Mouse (Mus musculus) kidney, embryonic 15.5 days (tissue): ENCODE results near the gene Vamp8. TPM values are rescaled to one million over a fixed set of nuclear protein-coding genes. Genes with fewer than 3 reads are reported as not detected.

Experiments used
- ATAC-seq: fragments of 200-750 bp; cut with Nextera tagmentation; replicated peaks from 2 replicates; pipeline ENCODE4 v1.8.0; 2017; ENCODE audit warnings: moderate TSS enrichment; ENCODE audit not compliant: low FRiP score
- H3K27ac ChIP-seq: fragments of 300-500 bp; sonication (generic); 2 replicates; pipeline ENCODE4 v1.5.1; 2015; ENCODE audit warnings: mild to moderate bottlenecking, inconsistent platforms
- H3K27me3 ChIP-seq: fragments of 300-500 bp; sonication (generic); 2 replicates; pipeline ENCODE4 v1.6.1; 2015; ENCODE audit warnings: inconsistent platforms
- H3K36me3 ChIP-seq: fragments of 300-500 bp; sonication (generic); 2 replicates; pipeline ENCODE4 v1.6.1; 2015; ENCODE audit warnings: inconsistent platforms
- H3K4me1 ChIP-seq: fragments of 300-500 bp; sonication (generic); 2 replicates; pipeline ENCODE4 v1.6.1; 2015; ENCODE audit warnings: inconsistent platforms
- H3K4me2 ChIP-seq: fragments of 300-500 bp; sonication (generic); 2 replicates; pipeline ENCODE4 v1.6.1; 2015; ENCODE audit warnings: moderate library complexity, mild to moderate bottlenecking, inconsistent platforms
- H3K4me3 ChIP-seq: fragments of 300-500 bp; sonication (generic); replicated peaks from 2 replicates; pipeline ENCODE4 v1.5.1; 2015; ENCODE audit warnings: mild to moderate bottlenecking, inconsistent platforms
- H3K9ac ChIP-seq: fragments of 300-500 bp; sonication (generic); 2 replicates; pipeline ENCODE4 v1.6.1; 2015; ENCODE audit warnings: mild to moderate bottlenecking, inconsistent platforms
- H3K9me3 ChIP-seq: fragments of 300-500 bp; sonication (generic); replicated peaks from 2 replicates; pipeline ENCODE4 v1.6.1; 2016; ENCODE audit warnings: inconsistent platforms
- whole genome bisulfite sequencing: fragments of 180-500 bp; shearing (Covaris S2); methylation state at CpG from one replicate; pipeline ENCODE4 v1.1.7; 2015; ENCODE audit warnings: mixed read lengths; 5-methylcytosine and 5-hydroxymethylcytosine counted together
- polyA plus RNA-seq: library from polyadenylated mRNA; unstranded; fragments of >200 nt; fragmentation: Nextera tagmentation; extraction: Ambion mirVana; gene quantifications from 2 replicates; pipeline ENCODE4 v1.2.1, GENCODE M21; 2015

The Vamp8 gene
- polyA plus RNA-seq, 1 experiment from 2014 or later, result 146 TPM

DNA sequence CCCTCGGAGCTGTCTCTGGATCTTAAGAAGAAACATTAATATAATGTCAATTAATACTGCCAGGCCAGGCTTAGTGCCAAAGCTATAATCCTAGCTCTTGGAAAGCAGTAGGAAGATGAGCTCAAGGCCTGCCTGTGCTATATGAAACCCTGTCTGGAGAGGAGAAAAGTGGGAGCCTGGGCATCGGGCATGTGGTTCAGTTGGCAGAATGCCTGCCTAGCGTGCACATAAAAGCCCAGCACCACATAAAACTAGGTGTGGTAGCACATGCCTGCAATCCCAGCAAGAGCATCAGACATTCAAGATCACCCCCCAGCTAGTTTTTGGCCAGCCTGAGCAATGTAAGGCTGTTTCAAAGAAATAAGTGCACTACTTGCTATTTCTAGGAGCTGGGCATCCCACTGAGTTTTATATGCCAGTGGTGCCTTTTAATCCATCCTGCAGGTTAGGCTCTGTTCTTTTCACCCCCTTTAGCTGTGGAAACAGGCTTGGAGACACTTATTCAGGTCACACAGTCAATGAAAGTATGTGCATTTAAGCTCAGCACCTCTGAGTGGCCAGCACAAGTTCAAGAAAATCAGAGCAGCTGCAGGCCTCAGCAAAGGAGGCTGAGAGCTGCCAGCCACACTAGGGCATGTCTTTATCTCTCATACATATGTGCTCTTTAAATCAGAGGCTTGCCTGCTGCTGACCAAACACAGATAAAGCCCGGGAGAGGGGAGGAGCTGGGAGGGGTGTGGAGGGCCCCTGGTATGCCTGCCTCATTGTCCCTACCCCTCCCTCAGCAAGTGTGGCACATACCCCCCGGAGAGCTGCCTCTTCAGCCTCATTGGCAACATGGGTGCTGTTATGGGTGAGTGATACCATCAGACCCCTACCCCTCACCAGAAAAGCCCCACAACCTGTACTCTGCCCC lies 33.1 kb downstream of the Vamp8 start:
- H3K27ac ChIP-seq, result no peak overlapping the region
- no peak overlapping the region for H3K4me2 ChIP-seq
- no peak for ATAC-seq
- H3K27me3 ChIP-seq, result no peaks in the 10 kb centered on the region
- H3K4me1 ChIP-seq, result peaks cover 37% of the 10 kb centered on the region
- H3K4me3 ChIP-seq, result no peak overlapping the region
- H3K9me3 ChIP-seq, result no peaks in the 10 kb centered on the region
- peaks cover 37% of the 10 kb centered on the region for H3K36me3 ChIP-seq
- H3K9ac ChIP-seq, result no peak overlapping the region
- WGBS, result 71% methylated on average over 5 of the region's 5 CpGs

DNA sequence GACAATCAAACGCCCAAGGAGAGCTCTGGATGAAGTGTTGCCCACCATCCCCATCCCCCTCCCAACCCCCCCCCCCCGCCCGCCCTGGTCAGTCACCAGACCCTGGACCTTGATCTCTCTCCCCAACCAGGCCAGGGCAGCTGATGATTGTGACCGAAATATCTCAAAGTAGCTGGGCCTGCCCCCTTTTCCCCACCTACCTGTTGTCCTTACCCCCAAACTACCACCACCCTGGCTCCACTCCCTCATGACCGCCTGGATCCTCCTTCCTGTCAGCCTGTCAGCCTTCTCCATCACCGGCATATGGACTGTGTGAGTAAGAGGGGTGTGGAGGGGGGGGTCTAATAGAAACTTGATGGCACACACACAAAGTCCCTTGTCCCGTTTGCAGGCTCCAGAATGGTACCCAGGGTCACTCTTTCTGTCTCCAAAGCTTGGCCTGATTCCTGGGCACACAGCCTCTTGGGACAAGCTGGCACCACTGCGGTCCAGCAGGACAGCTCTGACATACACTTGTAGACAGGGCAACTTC lies 34.4 kb downstream of the Vamp8 start:
- Histone ChIP-seq H3K4me2 (peak overlapping the region; percentile 91), H3K36me3 (peaks cover 41% of the 10 kb centered on the region), H3K27ac (no peak overlapping the region), H3K9ac (peak overlapping the region; percentile 59), H3K27me3 (no peaks in the 10 kb centered on the region), H3K4me3 (peak overlapping the region; percentile 61), H3K9me3 (no peaks in the 10 kb centered on the region), H3K4me1 (peaks cover 30% of the 10 kb centered on the region)
- ATAC-seq, result peak; percentile 13
- 32% methylated on average over 8 of the region's 8 CpGs for WGBS

DNA sequence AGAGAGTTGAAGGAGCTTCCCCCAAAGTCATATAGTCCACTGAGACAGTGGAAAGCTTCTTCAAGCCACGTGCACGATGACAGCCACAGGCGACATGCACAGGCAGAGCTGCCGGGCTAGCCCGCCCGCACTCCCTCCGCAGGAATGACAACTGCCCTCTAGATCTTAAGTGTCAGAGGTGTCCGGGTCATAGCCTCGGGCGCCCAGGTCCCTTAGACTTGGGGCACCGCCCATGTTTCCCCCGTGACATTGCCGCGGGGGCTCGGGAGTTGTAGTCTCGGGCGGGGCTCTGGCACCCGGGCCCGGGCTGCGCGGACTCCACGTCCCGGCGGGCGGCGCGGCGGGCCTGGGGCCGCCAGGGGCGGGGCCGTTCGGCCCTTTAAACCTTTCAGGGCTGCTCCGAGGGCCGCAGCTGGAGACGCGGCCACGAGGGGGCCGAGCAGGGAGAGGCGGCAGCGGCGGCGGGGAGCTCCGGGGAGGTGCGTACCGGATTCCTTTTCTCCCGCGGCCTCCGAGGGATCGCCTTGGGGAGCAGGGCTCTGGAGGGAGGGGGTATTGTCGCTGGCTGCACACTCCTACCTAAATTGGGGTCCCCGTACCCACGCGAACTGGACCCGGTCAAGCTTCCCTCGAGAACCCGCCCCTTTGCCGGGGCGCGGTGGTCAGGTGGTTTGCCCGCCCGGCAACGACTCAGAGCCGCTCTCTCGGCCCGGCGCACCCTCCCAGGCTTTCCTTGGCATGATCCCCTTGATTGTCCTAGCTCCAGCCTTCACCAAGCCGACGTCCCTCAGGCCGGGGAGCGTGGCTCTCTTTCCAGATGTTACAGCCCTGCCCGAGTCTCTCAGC lies 35.2 kb downstream of the Vamp8 start, which contains the start of gene Tmem150a:
Gene Tmem150a (plus strand): TSS at position 382 of the 846 bp plus-strand sequence.
- WGBS, result under 1% methylated on average over 67 of the region's 71 CpGs
- ATAC-seq, result peak; percentile 93
- H3K9ac ChIP-seq, result peak within 1 kb of the TSS; percentile 59
- peak within 1 kb of the TSS; percentile 91 for H3K4me2 ChIP-seq
- peaks cover 44% of the 10 kb centered on the region for H3K36me3 ChIP-seq
- H3K27ac ChIP-seq, result peak within 1 kb of the TSS; percentile 24
- H3K4me1 ChIP-seq, result peaks cover 22% of the 10 kb centered on the region
- no peaks in the 10 kb centered on the region for H3K9me3 ChIP-seq
- H3K4me3 ChIP-seq, result peak within 1 kb of the TSS; percentile 61
- H3K27me3 ChIP-seq, result no peaks in the 10 kb centered on the region

DNA sequence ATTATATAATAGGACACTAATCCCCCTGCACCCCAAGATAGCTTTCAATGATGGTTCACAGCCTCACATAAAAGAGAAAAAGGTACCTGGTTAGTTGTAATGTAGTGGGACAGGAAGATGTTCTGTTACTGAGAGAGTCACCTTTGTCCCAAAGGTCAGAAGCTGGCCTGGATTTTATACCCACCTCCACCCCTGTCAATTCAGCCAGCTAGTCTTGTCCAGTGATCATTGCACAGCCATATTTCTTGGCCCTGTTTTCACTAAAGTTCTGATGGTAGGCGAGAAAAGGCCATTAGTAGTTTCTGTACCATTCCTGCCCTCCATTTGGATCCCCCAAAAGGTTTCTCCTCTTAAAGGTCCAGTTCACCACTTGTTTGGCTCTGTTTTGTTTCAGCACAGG lies 36.5 kb downstream of the Vamp8 start:
- H3K27me3 ChIP-seq, result no peaks in the 10 kb centered on the region
- no peak overlapping the region for H3K4me2 ChIP-seq
- H3K4me1 ChIP-seq, result peaks cover 21% of the 10 kb centered on the region
- no peak for ATAC-seq
- WGBS, result 53% methylated on average over 1 of the region's 1 CpGs
- H3K27ac ChIP-seq, result 0 out of 2 replicates have a peak overlapping the region, but pooled peaks have one; percentile 24
- no peak overlapping the region for H3K9ac ChIP-seq
- peaks cover 44% of the 10 kb centered on the region for H3K36me3 ChIP-seq
- H3K9me3 ChIP-seq, result no peaks in the 10 kb centered on the region
- H3K4me3 ChIP-seq, result 0 out of 2 replicates have a peak overlapping the region, but pooled peaks have one; percentile 61

DNA sequence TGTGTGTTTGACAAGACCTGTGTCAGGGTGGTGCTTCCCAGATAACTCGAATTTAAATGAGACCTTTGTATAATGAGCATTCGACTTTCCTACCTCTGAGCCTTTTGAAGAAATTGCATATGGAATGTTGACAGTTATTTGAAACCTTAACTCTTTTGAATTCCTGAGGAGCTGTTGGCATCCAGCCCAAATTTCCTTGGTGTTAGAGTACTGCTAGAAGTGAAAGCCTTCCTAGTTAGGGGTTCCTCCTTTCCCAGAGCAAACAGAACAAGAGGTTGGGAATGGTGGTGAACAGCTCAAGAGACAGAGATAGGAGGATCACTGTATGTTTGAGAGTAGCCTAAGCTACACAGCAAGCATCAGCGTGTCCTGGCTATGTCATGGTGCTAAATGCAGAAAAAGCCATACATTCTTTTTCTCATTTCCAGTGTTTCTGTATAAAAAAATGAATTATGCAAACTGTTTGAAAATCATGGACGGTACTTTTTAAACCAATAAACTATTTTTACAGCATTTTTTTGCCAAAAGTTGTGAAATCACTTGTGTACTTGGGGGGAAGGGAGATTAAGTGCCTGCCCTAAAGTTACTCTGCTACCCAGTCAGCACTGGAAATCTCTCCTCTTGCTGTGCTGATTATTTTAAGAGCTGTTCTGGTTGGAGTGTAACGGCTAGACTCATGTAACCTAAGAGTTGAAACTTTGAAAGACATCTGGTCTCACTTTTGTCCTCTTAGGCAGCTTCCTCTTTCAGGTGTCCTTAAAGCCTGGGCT lies 37.7 kb downstream of the Vamp8 start:
- no peaks in the 10 kb centered on the region for H3K27me3 ChIP-seq
- no peak overlapping the region for H3K27ac ChIP-seq
- H3K4me1 ChIP-seq, result peaks cover 33% of the 10 kb centered on the region
- H3K4me3 ChIP-seq, result no peak overlapping the region
- no peak for ATAC-seq
- H3K9me3 ChIP-seq, result no peaks in the 10 kb centered on the region
- peaks cover 41% of the 10 kb centered on the region for H3K36me3 ChIP-seq
- no peak overlapping the region for H3K9ac ChIP-seq
- H3K4me2 ChIP-seq, result no peak overlapping the region
- WGBS, result 76% methylated on average over 5 of the region's 5 CpGs

DNA sequence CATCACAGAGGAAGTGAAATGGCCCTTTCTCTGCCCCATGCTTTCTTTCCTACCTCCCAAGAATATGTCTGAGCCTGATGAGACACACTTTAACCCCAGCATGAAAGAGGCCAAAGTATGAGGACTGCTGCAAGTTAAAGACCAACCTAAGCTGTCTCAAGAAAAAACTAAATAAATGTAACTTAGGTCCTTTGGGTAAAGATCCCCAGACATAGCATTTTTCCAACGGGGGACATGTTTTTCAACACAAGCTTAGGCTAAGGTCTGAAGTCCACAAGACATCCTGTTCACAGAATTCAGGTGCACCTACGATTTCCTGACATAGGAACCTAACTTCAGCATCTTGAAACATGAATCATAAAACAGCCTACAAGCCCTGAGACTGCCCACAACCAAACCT lies 40.3 kb downstream of the Vamp8 start:
- Histone ChIP-seq H3K4me2 (no peak overlapping the region), H3K4me1 (peaks cover 36% of the 10 kb centered on the region), H3K36me3 (peaks cover 33% of the 10 kb centered on the region), H3K9me3 (no peaks in the 10 kb centered on the region), H3K4me3 (no peak overlapping the region), H3K27ac (no peak overlapping the region), H3K27me3 (no peaks in the 10 kb centered on the region), H3K9ac (no peak overlapping the region)
- WGBS, result 93% methylated on average over 2 of the region's 2 CpGs
- no peak for ATAC-seq

DNA sequence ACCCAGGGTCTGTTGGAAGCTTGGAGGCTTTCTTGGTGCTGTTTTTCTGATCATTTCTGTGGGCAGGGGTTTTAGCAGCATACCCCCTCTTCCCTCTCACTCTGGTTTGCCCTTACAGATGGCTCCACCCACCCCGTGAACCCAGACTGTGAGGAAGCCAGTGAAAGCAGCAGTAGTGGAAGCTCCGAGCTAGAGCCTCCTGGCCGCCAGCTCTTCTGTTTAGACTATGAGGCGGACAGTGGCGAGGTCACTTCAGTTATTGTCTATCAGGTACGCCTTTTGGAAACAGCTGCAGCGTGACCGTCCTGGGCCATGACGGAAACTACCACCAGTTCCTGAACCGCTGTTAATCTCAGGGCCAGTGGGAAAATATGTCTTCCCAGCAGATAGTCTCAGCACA lies 42.1 kb downstream of the Vamp8 start:
- Histone ChIP-seq H3K36me3 (peaks cover 33% of the 10 kb centered on the region), H3K27me3 (no peaks in the 10 kb centered on the region), H3K4me1 (peaks cover 39% of the 10 kb centered on the region), H3K9me3 (no peaks in the 10 kb centered on the region), H3K4me2 (peak overlapping the region; percentile 72), H3K27ac (0 out of 2 replicates have a peak overlapping the region, but pooled peaks have one; percentile 94), H3K9ac (no peak overlapping the region), H3K4me3 (peak overlapping the region; percentile 77)
- 81% methylated on average over 10 of the region's 10 CpGs for WGBS
- no peak for ATAC-seq

DNA sequence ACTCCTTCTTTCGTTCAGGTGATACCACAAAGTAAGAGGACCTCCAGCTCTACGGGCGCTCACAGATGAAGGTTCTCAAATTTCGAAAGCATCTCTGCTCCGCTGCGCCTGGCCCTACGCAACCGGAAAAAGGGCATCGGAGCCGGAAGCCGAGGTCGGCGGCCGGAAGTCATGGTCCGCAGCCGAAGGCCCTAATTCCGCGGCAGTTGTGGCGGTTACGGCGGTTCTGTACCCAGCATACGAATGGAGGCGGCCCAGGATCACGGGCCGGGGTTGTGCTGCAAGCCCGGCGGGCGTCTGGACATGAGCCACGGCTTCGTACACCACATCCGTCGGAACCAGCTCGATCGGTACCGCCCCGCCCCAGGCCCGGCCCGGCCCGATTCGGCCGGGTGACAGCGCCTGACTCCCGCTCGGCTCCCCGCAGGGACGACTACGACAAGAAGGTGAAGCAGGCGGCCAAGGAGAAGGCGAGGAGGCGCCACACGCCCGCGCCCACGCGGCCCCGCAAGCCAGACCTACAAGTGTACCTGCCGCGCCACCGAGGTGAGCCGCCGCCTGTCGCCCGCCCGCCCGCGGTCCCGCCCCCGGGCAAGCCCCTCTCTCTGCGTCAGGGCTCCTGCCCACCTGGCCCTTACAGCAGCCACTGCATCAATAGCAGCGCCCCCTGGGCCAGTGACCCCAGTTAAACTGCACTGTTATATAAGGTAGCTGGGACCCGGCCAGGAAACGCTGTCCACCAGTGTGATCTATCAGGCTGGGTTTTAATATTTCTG lies 43.1 kb downstream of the Vamp8 start, which contains the start of gene 0610030E20Rik:
Gene 0610030E20Rik (plus strand): TSS at position 152 of the 776 bp plus-strand sequence.
- Histone ChIP-seq H3K27me3 (no peaks in the 10 kb centered on the region), H3K9ac (peak within 1 kb of the TSS; percentile 91), H3K4me2 (peak within 1 kb of the TSS; percentile 72), H3K9me3 (no peaks in the 10 kb centered on the region), H3K4me1 (peaks cover 39% of the 10 kb centered on the region), H3K36me3 (peaks cover 33% of the 10 kb centered on the region), H3K4me3 (peak within 1 kb of the TSS; percentile 77), H3K27ac (peak within 1 kb of the TSS; percentile 94)
- ATAC-seq, result peak; percentile 80
- under 1% methylated on average over 69 of the region's 72 CpGs for WGBS

DNA sequence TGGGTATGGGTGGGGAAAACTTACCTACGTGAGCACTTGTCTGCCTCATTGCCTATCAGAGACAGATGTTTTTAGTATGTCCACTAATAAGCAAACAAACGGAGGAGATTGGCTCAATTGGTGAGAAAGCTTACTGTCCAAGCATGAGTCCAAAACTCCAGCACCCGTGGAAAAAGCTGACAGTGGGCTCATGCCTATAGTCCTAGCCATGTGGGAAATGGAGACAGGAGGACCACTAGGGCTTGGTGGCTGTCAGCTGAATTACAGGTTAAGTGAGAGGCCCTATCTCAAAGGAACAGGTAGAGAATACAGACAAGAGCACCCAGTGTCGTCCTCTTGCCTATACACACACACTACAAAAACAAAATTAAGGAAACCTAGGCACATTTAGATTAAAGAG lies 44.2 kb downstream of the Vamp8 start:
- Histone ChIP-seq H3K4me3 (no peak overlapping the region), H3K4me1 (peaks cover 39% of the 10 kb centered on the region), H3K27ac (no peak overlapping the region), H3K27me3 (no peaks in the 10 kb centered on the region), H3K36me3 (peaks cover 30% of the 10 kb centered on the region), H3K9ac (no peak overlapping the region), H3K4me2 (peak overlapping the region; percentile 72; the same call in 1 of the 2 replicates), H3K9me3 (no peaks in the 10 kb centered on the region)
- WGBS, result 87% methylated on average over 4 of the region's 4 CpGs
- no peak for ATAC-seq

DNA sequence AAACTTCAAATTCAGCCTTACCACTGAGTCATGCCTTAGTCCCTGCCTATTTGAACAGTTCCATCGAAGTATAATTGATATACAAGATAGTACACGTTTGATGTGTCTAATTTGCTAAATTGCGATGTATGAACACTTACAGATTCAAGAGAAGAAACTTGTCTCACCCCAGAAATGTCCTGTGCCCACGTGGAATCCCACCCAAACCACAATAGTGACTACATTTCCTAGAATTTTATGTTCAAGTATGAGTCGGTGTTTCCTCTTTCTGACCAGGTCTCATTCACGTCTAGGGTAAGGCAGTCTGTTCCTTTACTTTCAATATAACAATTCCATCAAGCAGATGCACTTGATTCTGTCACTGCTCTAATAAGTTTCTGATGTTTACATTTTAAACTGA lies 44.9 kb downstream of the Vamp8 start:
- WGBS, result 51% methylated on average over 6 of the region's 6 CpGs
- no peak overlapping the region for H3K9ac ChIP-seq
- peaks cover 42% of the 10 kb centered on the region for H3K4me1 ChIP-seq
- H3K27ac ChIP-seq, result no peak overlapping the region; the same call in 1 of the 2 replicates
- no peaks in the 10 kb centered on the region for H3K27me3 ChIP-seq
- ATAC-seq, result no peak
- H3K4me2 ChIP-seq, result peak overlapping the region; percentile 80
- peaks cover 24% of the 10 kb centered on the region for H3K36me3 ChIP-seq
- peak overlapping the region; percentile 88; the same call in 1 of the 2 replicates for H3K4me3 ChIP-seq
- no peaks in the 10 kb centered on the region for H3K9me3 ChIP-seq
